Mouse (Mus musculus) MEL (cell line): Measurements from ENCODE around the gene Dnajc11. TPM values are rescaled to one million over a fixed set of nuclear protein-coding genes. Genes with fewer than 3 reads are reported as not detected.

Experiments
- DNase-seq: peaks from one replicate; pipeline ENCODE4 v3.0.0; 2011; ENCODE audit warnings: low read depth, low spot score
- H3K27ac ChIP-seq: 2 replicates; pipeline ENCODE4 v1.5.1; 2012; ENCODE audit warnings: low read depth, mild to moderate bottlenecking, control low read depth, low read length, moderate library complexity; ENCODE audit not compliant: control insufficient read depth
- H3K27me3 ChIP-seq, 2 experiments: fragments of 150-350 bp in 1 of 2; sonication (generic) in 1 of 2; 2 replicates each; pipeline ENCODE4 v1.6.1; 2012; ENCODE audit warnings: low read length in 2 of 2, mild to moderate bottlenecking in 2 of 2, improper control_type of control experiment in 1 of 2, moderate library complexity in 1 of 2; ENCODE audit not compliant: insufficient read depth in 2 of 2, control insufficient read depth in 1 of 2
- H3K36me3 ChIP-seq, 2 experiments: 2 replicates each; pipeline ENCODE4 v1.6.1; 2012 to 2014; ENCODE audit warnings: low read length in 2 of 2, improper control_type of control experiment in 1 of 2, inconsistent platforms in 1 of 2, mild to moderate bottlenecking in 1 of 2; ENCODE audit not compliant: insufficient read depth in 2 of 2, control insufficient read depth in 1 of 2
- H3K4me1 ChIP-seq, 2 experiments: fragments of 150-350 bp in 1 of 2; sonication (generic) in 1 of 2; 2 replicates each; pipeline ENCODE4 v1.6.1; 2012; ENCODE audit warnings: low read length in 2 of 2, improper control_type of control experiment in 1 of 2, mild to moderate bottlenecking in 1 of 2; ENCODE audit not compliant: insufficient read depth in 2 of 2, control insufficient read depth in 1 of 2
- H3K4me3 ChIP-seq, 2 experiments: fragments of 150-350 bp in 1 of 2; sonication (generic) in 1 of 2; 2 replicates each; pipeline ENCODE4 v1.5.1; 2012; ENCODE audit warnings: low read depth in 2 of 2, low read length in 2 of 2, mild to moderate bottlenecking in 2 of 2, moderate library complexity in 2 of 2, control low read depth in 1 of 2, improper control_type of control experiment in 1 of 2; ENCODE audit not compliant: control insufficient read depth in 1 of 2, insufficient read depth in 1 of 2
- H3K79me2 ChIP-seq: 2 replicates; pipeline ENCODE4 v1.6.1; 2012; ENCODE audit warnings: mild to moderate bottlenecking, low read length, moderate library complexity; ENCODE audit not compliant: control insufficient read depth, poor library complexity, insufficient read depth
- H3K9ac ChIP-seq: 2 replicates; pipeline ENCODE4 v1.6.1; 2012; ENCODE audit warnings: low read depth, mild to moderate bottlenecking, control low read depth, low read length, moderate library complexity; ENCODE audit not compliant: control insufficient read depth, poor library complexity, severe bottlenecking
- H3K9me3 ChIP-seq: fragments of 150-350 bp; sonication (generic); replicated peaks from 2 replicates; pipeline ENCODE4 v1.6.1; 2012; ENCODE audit warnings: mild to moderate bottlenecking, low read length, improper control_type of control experiment, moderate library complexity; ENCODE audit not compliant: insufficient read depth
- CHD2 ChIP-seq: IDR thresholded peaks from 2 replicates; pipeline ENCODE4 v1.6.1; 2011; ENCODE audit warnings: low read length, improper control_type of control experiment
- CTCF ChIP-seq, 3 experiments: IDR thresholded peaks in 2 of 3; conservative IDR thresholded peaks in 1 of 3; 2 replicates each; pipeline ENCODE4 v1.5.1; 2011 to 2012; ENCODE audit warnings: low read length in 3 of 3, low read depth in 2 of 3, mild to moderate bottlenecking in 2 of 3, improper control_type of control experiment in 1 of 3, inconsistent platforms in 1 of 3, mixed read lengths in 1 of 3, moderate library complexity in 1 of 3; ENCODE audit not compliant: control insufficient read depth in 1 of 3, insufficient read depth in 1 of 3, poor library complexity in 1 of 3, severe bottlenecking in 1 of 3
- EP300 ChIP-seq, 2 experiments: IDR thresholded peaks; 2 replicates each; pipeline ENCODE4 v1.6.1; 2011; ENCODE audit warnings: improper control_type of control experiment in 2 of 2, low read length in 2 of 2, low read depth in 1 of 2, mild to moderate bottlenecking in 1 of 2
- ETS1 ChIP-seq: IDR thresholded peaks from 2 replicates; pipeline ENCODE4 v1.6.1; 2012; ENCODE audit warnings: low read depth, mild to moderate bottlenecking, inconsistent platforms, low read length, improper control_type of control experiment, moderate library complexity
- HCFC1 ChIP-seq: IDR thresholded peaks from 2 replicates; pipeline ENCODE4 v1.6.1; 2012; ENCODE audit warnings: low read depth, mild to moderate bottlenecking, inconsistent platforms, low read length, improper control_type of control experiment, moderate library complexity
- JUND ChIP-seq: IDR thresholded peaks from 2 replicates; pipeline ENCODE4 v1.6.1; 2011; ENCODE audit warnings: low read depth, mild to moderate bottlenecking, improper control_type of control experiment, low read length
- MAX ChIP-seq: IDR thresholded peaks from 2 replicates; pipeline ENCODE4 v1.6.1; 2011; ENCODE audit warnings: low read length, improper control_type of control experiment
- MEF2A ChIP-seq: IDR thresholded peaks from 2 replicates; pipeline ENCODE4 v1.6.1; 2014; ENCODE audit warnings: low read depth, mild to moderate bottlenecking, inconsistent platforms, low read length, improper control_type of control experiment; ENCODE audit not compliant: poor library complexity, insufficient replicate concordance, severe bottlenecking; ENCODE audit errors: extremely low read depth
- MXI1 ChIP-seq: IDR thresholded peaks from 2 replicates; pipeline ENCODE4 v1.6.1; 2011; ENCODE audit warnings: mild to moderate bottlenecking, low read depth, low read length, improper control_type of control experiment
- MYC ChIP-seq: IDR thresholded peaks from 2 replicates; pipeline ENCODE4 v1.6.1; 2011; ENCODE audit warnings: low read depth, mild to moderate bottlenecking, low read length, improper control_type of control experiment, moderate library complexity
- NELFE ChIP-seq: IDR thresholded peaks from 2 replicates; pipeline ENCODE4 v1.6.1; 2011; ENCODE audit warnings: low read depth, low read length, improper control_type of control experiment
- NRF1 ChIP-seq: IDR thresholded peaks from 2 replicates; pipeline ENCODE4 v1.6.1; 2014; ENCODE audit warnings: low read depth, mild to moderate bottlenecking, inconsistent platforms, low read length, improper control_type of control experiment, moderate library complexity; ENCODE audit not compliant: poor library complexity, insufficient read depth, severe bottlenecking
- POLR2A ChIP-seq, 2 experiments: IDR thresholded peaks; 2 replicates each; pipeline ENCODE4 v1.6.1; 2011 to 2012; ENCODE audit warnings: low read length in 2 of 2, mild to moderate bottlenecking in 2 of 2, control low read depth in 1 of 2, improper control_type of control experiment in 1 of 2, low read depth in 1 of 2, moderate library complexity in 1 of 2; ENCODE audit not compliant: control insufficient read depth in 1 of 2, insufficient read depth in 1 of 2, poor library complexity in 1 of 2
- RAD21 ChIP-seq: IDR thresholded peaks from 2 replicates; pipeline ENCODE4 v1.6.1; 2011; ENCODE audit warnings: mild to moderate bottlenecking, low read depth, low read length, improper control_type of control experiment
- RCOR1 ChIP-seq: IDR thresholded peaks from 2 replicates; pipeline ENCODE4 v1.6.1; 2012; ENCODE audit warnings: low read depth, mild to moderate bottlenecking, inconsistent platforms, low read length, improper control_type of control experiment
- TBP ChIP-seq: IDR thresholded peaks from 2 replicates; pipeline ENCODE4 v1.8.0; 2011; ENCODE audit warnings: low read depth, low read length, improper control_type of control experiment
- UBTF ChIP-seq: IDR thresholded peaks from 2 replicates; pipeline ENCODE4 v1.6.1; 2012; ENCODE audit warnings: low read depth, mild to moderate bottlenecking, inconsistent platforms, low read length, improper control_type of control experiment, moderate library complexity, borderline replicate concordance; ENCODE audit not compliant: insufficient read depth
- USF1 ChIP-seq: IDR thresholded peaks from 2 replicates; pipeline ENCODE4 v1.6.1; 2014; ENCODE audit warnings: low read depth, mild to moderate bottlenecking, inconsistent platforms, low read length, improper control_type of control experiment, moderate library complexity
- ZMIZ1 ChIP-seq: IDR thresholded peaks from 2 replicates; pipeline ENCODE4 v1.6.1; 2012; ENCODE audit warnings: low read depth, mild to moderate bottlenecking, inconsistent platforms, low read length, improper control_type of control experiment, moderate library complexity
- polyA plus RNA-seq, 2 experiments: library from polyadenylated mRNA; stranded (reverse) in 1 of 2; unstranded in 1 of 2; fragments of >175 nt in 1 of 2; fragments of >200 nt in 1 of 2; gene quantifications; 2 replicates each; pipeline versions ENCODE4 v1.2.1 to v1.2.4; 2012; ENCODE audit warnings: low replicate concordance in 2 of 2, low read depth in 1 of 2; ENCODE audit not compliant: insufficient read length in 2 of 2, insufficient read depth in 1 of 2, missing spikeins in 1 of 2
- total RNA-seq: library from RNA; depleted of rRNA; stranded (reverse); fragments of 300-350 nt; gene quantifications from 2 replicates; pipeline ENCODE4 v1.2.3, GENCODE M21; 2012

Gene Dnajc11
- total and polyA plus RNA-seq, 3 experiments = 128 to 278 (median 157) TPM

DNA sequence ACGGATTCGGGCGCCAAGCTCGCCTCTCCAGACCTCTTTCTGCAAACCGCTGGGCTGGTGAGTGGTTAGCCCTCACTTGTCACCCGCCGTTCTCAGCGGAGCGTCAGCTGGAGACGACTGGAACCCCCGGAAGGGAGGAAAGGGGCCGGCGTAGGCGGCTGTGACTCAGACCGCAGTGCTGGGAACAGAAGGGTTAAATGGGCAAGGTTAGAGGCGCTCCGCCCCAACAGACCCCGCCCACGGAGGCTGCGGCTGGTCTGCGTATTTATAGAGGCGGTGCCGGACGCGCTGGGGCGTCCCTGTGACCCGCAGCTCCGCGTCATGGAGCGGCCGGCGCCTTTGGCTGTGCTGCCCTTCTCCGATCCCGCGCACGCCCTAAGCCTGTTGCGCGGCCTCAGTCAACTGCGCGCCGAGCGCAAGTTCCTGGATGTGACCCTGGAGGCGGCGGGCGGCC lies 75.2 kb downstream of the Dnajc11 start, which contains the start of gene Klhl21 (continued):
- TF ChIP-seq POLR2A (IDR thresholded peaks at IDR 0.05; ENCODE audit: control insufficient read depth in 1 of 2, insufficient read depth in 1 of 2, low read depth in 1 of 2, low read length in 2 of 2, poor library complexity in 1 of 2) (peak; percentile 93), CTCF (IDR thresholded peaks at IDR 0.05 in 2 of 3, conservative IDR thresholded peaks at IDR 0.05 in 1 of 3; ENCODE audit: control insufficient read depth in 1 of 3, insufficient read depth in 1 of 3, low read depth in 2 of 3, low read length in 3 of 3, poor library complexity in 1 of 3, severe bottlenecking in 1 of 3) (no peak), HCFC1 (peak; percentile 78), NELFE (peak; percentile 97), EP300 (IDR thresholded peaks at IDR 0.05; ENCODE audit: low read depth in 1 of 2, low read length in 2 of 2) (peak in 1 of 2 experiments; percentile 36; a peak in 2 of 4 replicates), ETS1 (peak; percentile 87), UBTF (peak; percentile 23; the same call in 1 of the 2 replicates), MEF2A (no peak), JUND (no peak), MXI1 (no peak), CHD2 (no peak), ZMIZ1 (peak; percentile 94)

DNA sequence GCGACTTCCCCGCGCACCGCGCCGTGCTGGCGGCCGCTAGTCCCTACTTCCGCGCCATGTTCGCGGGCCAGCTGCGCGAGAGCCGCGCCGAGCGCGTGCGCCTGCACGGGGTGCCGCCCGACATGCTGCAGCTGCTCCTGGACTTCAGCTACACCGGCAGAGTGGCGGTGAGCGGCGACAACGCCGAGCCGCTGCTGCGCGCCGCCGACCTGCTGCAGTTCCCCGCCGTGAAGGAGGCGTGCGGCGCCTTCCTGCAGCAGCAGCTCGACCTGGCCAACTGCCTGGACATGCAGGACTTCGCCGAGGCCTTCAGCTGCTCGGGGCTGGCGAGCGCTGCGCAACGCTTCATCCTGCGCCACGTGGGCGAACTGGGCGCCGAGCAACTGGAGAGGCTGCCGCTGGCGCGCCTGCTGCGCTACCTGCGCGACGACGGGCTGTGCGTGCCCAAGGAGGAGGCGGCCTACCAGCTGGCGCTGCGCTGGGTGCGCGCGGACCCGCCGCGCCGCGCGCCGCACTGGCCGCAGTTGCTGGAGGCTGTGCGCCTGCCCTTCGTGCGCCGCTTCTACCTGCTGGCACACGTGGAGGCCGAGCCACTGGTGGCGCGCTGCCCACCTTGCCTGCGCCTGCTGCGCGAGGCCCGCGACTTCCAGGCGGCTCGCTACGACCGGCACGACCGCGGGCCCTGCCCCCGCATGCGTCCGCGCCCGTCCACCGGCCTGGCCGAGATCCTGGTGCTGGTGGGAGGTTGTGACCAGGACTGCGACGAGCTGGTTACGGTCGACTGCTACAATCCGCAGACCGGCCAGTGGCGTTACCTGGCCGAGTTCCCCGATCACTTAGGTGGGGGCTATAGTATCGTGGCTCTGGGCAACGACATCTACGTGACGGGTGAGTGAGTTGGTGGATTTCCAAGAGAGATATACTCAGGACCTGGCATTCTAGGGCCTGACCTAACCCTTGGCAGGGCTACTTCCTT lies 75.9 kb downstream of the Dnajc11 start:
- H3K4me1 ChIP-seq = peaks cover 0 to 11% of the 10 kb centered on the region in 2 experiments; a peak in 3 of 4 replicates
- H3K27ac ChIP-seq = peak overlapping the region; percentile 46
- H3K9ac ChIP-seq = peak overlapping the region; percentile 81
- no peaks in the 10 kb centered on the region for H3K9me3 ChIP-seq
- H3K79me2 ChIP-seq = peaks cover 38% of the 10 kb centered on the region
- H3K4me3 ChIP-seq = peak overlapping the region; percentile 74 to 83
- H3K27me3 ChIP-seq = no peaks in the 10 kb centered on the region
- peak; percentile 78 for DNase-seq
- H3K36me3 ChIP-seq = peaks cover 0 to 5% of the 10 kb centered on the region in 2 experiments; a peak in 2 of 4 replicates
- peak; percentile 14; the same call in 1 of the 2 replicates for TF ChIP-seq USF1
- peak; percentile 75 for TF ChIP-seq MXI1
- TF ChIP-seq UBTF = 0 out of 2 replicates have a peak, but pooled peaks have one; percentile 32
- TF ChIP-seq RAD21 = no peak
- TF ChIP-seq MYC = peak; percentile 34; the same call in 1 of the 2 replicates
- TF ChIP-seq NRF1 = peak; percentile 65
- TF ChIP-seq TBP = no peak; the same call in 1 of the 2 replicates
- TF ChIP-seq ZMIZ1 = no peak
- TF ChIP-seq RCOR1 = no peak
- TF ChIP-seq MAX = peak; percentile 71
- TF ChIP-seq, all 39 proteins: peak for 6
